Mouse (Mus musculus): ENCODE measurements at regions not wholly inside any gene's neighbourhood (a gene's known extent, or its start where the extent isn't known, plus 50 kb on each side); places are given as distances from the start of the nearest gene placed in this dataset.

DNA sequence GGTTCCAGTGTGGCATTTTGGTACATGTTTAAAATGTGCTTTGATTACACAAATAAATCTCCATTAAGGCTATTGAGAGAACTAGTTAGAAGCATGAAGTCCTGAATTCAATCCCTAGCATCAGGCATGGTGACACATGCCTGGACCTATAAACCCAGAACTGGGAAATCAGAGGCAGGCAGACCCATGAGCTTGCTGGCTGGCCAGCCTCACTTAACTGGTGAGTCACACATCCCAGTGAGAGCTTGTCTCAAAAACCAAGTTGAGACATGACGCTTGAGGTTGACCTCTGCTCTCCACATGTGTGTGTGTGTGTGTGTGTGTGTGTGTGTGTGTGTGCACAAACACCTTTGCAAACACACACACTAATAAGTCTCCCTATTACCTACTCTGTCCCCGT, 112.6 kb downstream of the Pxdc1 start:
- Histone ChIP-seq H3K4me1 (ENCODE audit: insufficient read depth, low read depth, low read length) (no peaks in the 10 kb centered on the region), H3K27me3 (ENCODE audit: insufficient read depth, low read length) (no peaks in the 10 kb centered on the region), H3K4me3 (ENCODE audit: low read depth, low read length) (no peak overlapping the region), H3K9me3 (replicated peaks) (no peaks in the 10 kb centered on the region), H3K36me3 (replicated peaks) (no peaks in the 10 kb centered on the region)
- TF ChIP-seq GATA1 (IDR thresholded peaks at IDR 0.05; ENCODE audit: borderline replicate concordance, low read length), result no peak
- TF ChIP-seq POLR2AphosphoS5 (IDR thresholded peaks at IDR 0.05; ENCODE audit: insufficient replicate concordance, low read depth, low read length), result no peak
- no peak for TF ChIP-seq GATA2 (IDR thresholded peaks at IDR 0.05; ENCODE audit: borderline replicate concordance, low read depth, low read length)
- TF ChIP-seq TAL1 (conservative IDR thresholded peaks at IDR 0.05; ENCODE audit: low read depth, low read length), result no peak
- no peak for TF ChIP-seq CTCF (IDR thresholded peaks at IDR 0.05; ENCODE audit: low read depth, low read length)
- DNase-seq (ENCODE audit: low spot score), result no peak
- ATAC-seq (ENCODE audit: extremely low read depth, insufficient number of reproducible peaks, low FRiP score, poor library complexity, severe bottlenecking), result no peak

- Histone ChIP-seq H3K36me3 (replicated peaks) (no peaks in the 10 kb centered on the region), H3K4me1 (ENCODE audit: insufficient read depth, low read depth, low read length) (no peaks in the 10 kb centered on the region), H3K4me3 (ENCODE audit: low read depth, low read length) (no peak overlapping the region), H3K27me3 (ENCODE audit: insufficient read depth, low read length) (no peaks in the 10 kb centered on the region), H3K9me3 (replicated peaks) (no peaks in the 10 kb centered on the region)
- ATAC-seq (ENCODE audit: extremely low read depth, insufficient number of reproducible peaks, low FRiP score, poor library complexity, severe bottlenecking) (no peak), DNase-seq (ENCODE audit: low spot score) (no peak)
- TF ChIP-seq GATA1 (IDR thresholded peaks at IDR 0.05; ENCODE audit: borderline replicate concordance, low read length), result no peak
Measured at GRCm38 (mm10) chr13:34533896-34534295, 119.4 kb downstream of the Pxdc1 start.

DNA sequence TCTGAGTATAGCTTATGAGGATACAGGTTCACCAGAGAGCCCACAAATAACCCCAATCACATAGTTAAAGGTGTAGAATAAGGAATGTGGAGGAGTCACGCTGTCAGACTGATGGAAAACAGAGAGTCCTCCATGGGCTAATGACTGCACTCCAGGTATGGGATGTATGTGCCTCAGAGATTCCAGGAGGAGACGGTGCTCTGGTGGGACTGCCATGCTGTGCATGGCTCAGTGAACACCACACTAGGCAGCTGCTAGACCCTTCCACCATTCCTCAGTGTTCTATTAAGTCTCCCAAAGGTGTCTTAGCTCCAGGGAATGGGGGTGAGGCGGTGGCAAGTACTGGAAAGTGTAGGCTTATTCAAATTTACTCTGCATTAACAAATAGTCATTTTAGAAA, 142.0 kb downstream of the Pxdc1 start:
- no peak for ATAC-seq (ENCODE audit: extremely low read depth, insufficient number of reproducible peaks, low FRiP score, poor library complexity, severe bottlenecking)
- Histone ChIP-seq H3K4me1 (ENCODE audit: insufficient read depth, low read depth, low read length) (no peaks in the 10 kb centered on the region), H3K4me3 (ENCODE audit: low read depth, low read length) (no peak overlapping the region), H3K27me3 (ENCODE audit: insufficient read depth, low read length) (peaks cover 13% of the 10 kb centered on the region), H3K36me3 (replicated peaks) (no peaks in the 10 kb centered on the region), H3K9me3 (replicated peaks) (no peaks in the 10 kb centered on the region)
- DNase-seq (ENCODE audit: low spot score), result no peak
- TF ChIP-seq TAL1 (conservative IDR thresholded peaks at IDR 0.05; ENCODE audit: low read depth, low read length), result no peak
- TF ChIP-seq GATA2 (IDR thresholded peaks at IDR 0.05; ENCODE audit: borderline replicate concordance, low read depth, low read length), result no peak
- no peak for TF ChIP-seq POLR2AphosphoS5 (IDR thresholded peaks at IDR 0.05; ENCODE audit: insufficient replicate concordance, low read depth, low read length)
- no peak for TF ChIP-seq GATA1 (IDR thresholded peaks at IDR 0.05; ENCODE audit: borderline replicate concordance, low read length)

DNA sequence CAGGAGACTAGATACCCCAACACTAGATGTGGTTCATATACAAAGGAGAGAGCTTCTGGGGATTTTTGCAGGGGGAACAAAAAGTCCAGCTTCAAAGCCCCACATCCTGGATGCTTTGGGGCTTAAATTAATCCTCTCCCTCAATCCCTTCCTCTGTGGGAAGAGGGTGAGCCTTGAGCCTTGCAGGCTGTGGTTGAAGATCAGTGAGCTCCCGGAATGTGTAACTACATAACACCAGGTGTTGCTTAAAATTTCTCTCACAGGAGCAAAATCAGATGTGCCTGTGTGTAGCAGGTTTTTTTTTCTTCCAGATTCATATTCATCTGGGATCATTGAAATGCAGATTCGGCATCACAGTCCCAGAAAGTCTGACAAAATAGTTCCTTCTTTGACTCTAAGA, 146.1 kb downstream of the Pxdc1 start:
- DNase-seq (ENCODE audit: low spot score), result no peak
- H3K4me3 ChIP-seq (ENCODE audit: low read depth, low read length), result no peak overlapping the region
- no peaks in the 10 kb centered on the region for H3K9me3 ChIP-seq (replicated peaks)
- H3K36me3 ChIP-seq (replicated peaks), result no peaks in the 10 kb centered on the region
- TF ChIP-seq GATA1 (IDR thresholded peaks at IDR 0.05; ENCODE audit: borderline replicate concordance, low read length) (no peak), CTCF (IDR thresholded peaks at IDR 0.05; ENCODE audit: low read depth, low read length) (no peak), GATA2 (IDR thresholded peaks at IDR 0.05; ENCODE audit: borderline replicate concordance, low read depth, low read length) (no peak), POLR2AphosphoS5 (IDR thresholded peaks at IDR 0.05; ENCODE audit: insufficient replicate concordance, low read depth, low read length) (no peak), TAL1 (conservative IDR thresholded peaks at IDR 0.05; ENCODE audit: low read depth, low read length) (no peak)
- peaks cover 9% of the 10 kb centered on the region for H3K27me3 ChIP-seq (ENCODE audit: insufficient read depth, low read length)
- ATAC-seq (ENCODE audit: extremely low read depth, insufficient number of reproducible peaks, low FRiP score, poor library complexity, severe bottlenecking), result no peak
- H3K4me1 ChIP-seq (ENCODE audit: insufficient read depth, low read depth, low read length), result no peaks in the 10 kb centered on the region

DNA sequence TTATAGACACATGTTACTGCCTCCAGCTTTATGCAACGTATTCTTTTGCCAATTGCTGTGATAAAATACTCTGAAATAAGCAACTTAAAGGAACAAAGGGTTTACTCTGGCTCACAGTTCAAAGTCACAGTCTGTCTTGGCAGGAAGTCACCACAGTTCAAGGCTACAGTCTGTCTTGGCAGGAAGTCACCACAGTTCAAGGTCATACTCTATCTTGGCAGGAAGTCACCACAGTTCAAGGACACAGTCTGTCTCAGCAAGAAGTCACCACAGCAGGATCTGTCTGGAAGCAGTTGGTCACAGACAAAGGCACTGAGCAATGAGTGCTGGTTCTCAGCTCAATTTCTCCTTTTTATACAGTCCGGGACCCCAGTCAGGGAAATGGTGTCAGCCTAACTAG, 147.4 kb downstream of the Pxdc1 start:
- Histone ChIP-seq H3K27me3 (ENCODE audit: insufficient read depth, low read length) (peaks cover 7% of the 10 kb centered on the region), H3K4me3 (ENCODE audit: low read depth, low read length) (no peak overlapping the region), H3K9me3 (replicated peaks) (no peaks in the 10 kb centered on the region), H3K36me3 (replicated peaks) (no peaks in the 10 kb centered on the region), H3K4me1 (ENCODE audit: insufficient read depth, low read depth, low read length) (no peaks in the 10 kb centered on the region)
- ATAC-seq (ENCODE audit: extremely low read depth, insufficient number of reproducible peaks, low FRiP score, poor library complexity, severe bottlenecking), result no peak
- TF ChIP-seq TAL1 (conservative IDR thresholded peaks at IDR 0.05; ENCODE audit: low read depth, low read length) (no peak), GATA1 (IDR thresholded peaks at IDR 0.05; ENCODE audit: borderline replicate concordance, low read length) (no peak), CTCF (IDR thresholded peaks at IDR 0.05; ENCODE audit: low read depth, low read length) (no peak), POLR2AphosphoS5 (IDR thresholded peaks at IDR 0.05; ENCODE audit: insufficient replicate concordance, low read depth, low read length) (no peak), GATA2 (IDR thresholded peaks at IDR 0.05; ENCODE audit: borderline replicate concordance, low read depth, low read length) (no peak)
- no peak for DNase-seq (ENCODE audit: low spot score)

DNA sequence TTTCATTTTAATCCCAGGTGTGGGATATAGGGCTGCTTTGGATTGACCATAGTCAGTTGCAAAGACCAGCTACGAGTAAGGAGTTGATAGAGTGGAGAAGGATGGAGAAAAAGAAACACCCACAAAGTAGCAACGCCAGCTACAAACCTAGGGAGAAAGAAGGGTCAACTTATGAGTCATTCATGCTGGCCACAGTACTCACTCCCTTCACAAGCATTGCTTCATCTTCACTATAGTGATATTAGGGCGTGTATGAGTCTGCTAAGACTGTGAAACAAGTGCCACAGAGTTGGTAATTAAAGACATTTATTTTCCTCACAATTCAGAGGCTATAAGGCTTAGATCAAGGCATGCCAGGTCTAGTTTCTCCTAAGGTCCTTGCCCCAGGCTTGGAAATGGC, 148.4 kb downstream of the Pxdc1 start:
- DNase-seq (ENCODE audit: low spot score) (no peak), ATAC-seq (ENCODE audit: extremely low read depth, insufficient number of reproducible peaks, low FRiP score, poor library complexity, severe bottlenecking) (no peak)
- Histone ChIP-seq H3K4me1 (ENCODE audit: insufficient read depth, low read depth, low read length) (no peaks in the 10 kb centered on the region), H3K9me3 (replicated peaks) (no peaks in the 10 kb centered on the region), H3K36me3 (replicated peaks) (no peaks in the 10 kb centered on the region), H3K27me3 (ENCODE audit: insufficient read depth, low read length) (peaks cover 6% of the 10 kb centered on the region), H3K4me3 (ENCODE audit: low read depth, low read length) (no peak overlapping the region)
- TF ChIP-seq POLR2AphosphoS5 (IDR thresholded peaks at IDR 0.05; ENCODE audit: insufficient replicate concordance, low read depth, low read length) (no peak), GATA1 (IDR thresholded peaks at IDR 0.05; ENCODE audit: borderline replicate concordance, low read length) (no peak), GATA2 (IDR thresholded peaks at IDR 0.05; ENCODE audit: borderline replicate concordance, low read depth, low read length) (no peak), TAL1 (conservative IDR thresholded peaks at IDR 0.05; ENCODE audit: low read depth, low read length) (no peak), CTCF (IDR thresholded peaks at IDR 0.05; ENCODE audit: low read depth, low read length) (no peak)

DNA sequence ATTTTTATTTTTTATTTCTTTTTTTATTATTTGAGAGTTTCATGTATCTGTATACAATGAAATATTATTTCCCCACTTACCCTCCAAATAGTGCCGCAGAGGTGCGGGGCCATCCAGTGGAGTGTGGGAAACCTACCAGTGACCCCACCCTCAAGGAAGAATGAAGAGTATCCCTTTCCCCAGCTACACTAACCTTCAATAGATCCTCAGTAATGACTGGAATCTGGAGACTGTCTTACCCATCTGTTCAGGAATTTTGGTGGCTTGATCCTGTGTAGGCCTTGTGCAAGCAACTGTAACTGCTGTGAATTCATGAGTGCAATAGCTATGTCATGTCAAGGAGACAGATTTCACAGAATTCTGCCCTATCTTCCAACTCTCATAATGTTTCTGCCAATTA, 153.9 kb upstream of the Slc22a23 start:
- ATAC-seq (ENCODE audit: extremely low read depth, insufficient number of reproducible peaks, low FRiP score, poor library complexity, severe bottlenecking) (no peak), DNase-seq (ENCODE audit: low spot score) (no peak)
- peaks cover 2% of the 10 kb centered on the region for H3K27me3 ChIP-seq (ENCODE audit: insufficient read depth, low read length)
- H3K4me3 ChIP-seq (ENCODE audit: low read depth, low read length), result no peak overlapping the region
- no peaks in the 10 kb centered on the region for H3K9me3 ChIP-seq (replicated peaks)
- TF ChIP-seq POLR2AphosphoS5 (IDR thresholded peaks at IDR 0.05; ENCODE audit: insufficient replicate concordance, low read depth, low read length) (no peak), CTCF (IDR thresholded peaks at IDR 0.05; ENCODE audit: low read depth, low read length) (no peak), GATA2 (IDR thresholded peaks at IDR 0.05; ENCODE audit: borderline replicate concordance, low read depth, low read length) (no peak), TAL1 (conservative IDR thresholded peaks at IDR 0.05; ENCODE audit: low read depth, low read length) (no peak), GATA1 (IDR thresholded peaks at IDR 0.05; ENCODE audit: borderline replicate concordance, low read length) (no peak)
- H3K4me1 ChIP-seq (ENCODE audit: insufficient read depth, low read depth, low read length), result no peaks in the 10 kb centered on the region
- H3K36me3 ChIP-seq (replicated peaks), result no peaks in the 10 kb centered on the region
